Mouse (Mus musculus) hindbrain, embryonic 12.5 days (tissue): Measurements from ENCODE around the gene Fry. TPM values are rescaled to one million over a fixed set of nuclear protein-coding genes. Genes with fewer than 3 reads are reported as not detected.

Experiments
- ATAC-seq: fragments of 200-750 bp; cut with Nextera tagmentation; 2 replicates; pipeline ENCODE4 v1.8.0; 2017; ENCODE audit warnings: moderate TSS enrichment; ENCODE audit not compliant: low FRiP score
- H3K27ac ChIP-seq: fragments of 300-500 bp; sonication (generic); 2 replicates; pipeline ENCODE4 v1.5.1; 2016; ENCODE audit warnings: mild to moderate bottlenecking
- H3K27me3 ChIP-seq: fragments of 300-500 bp; sonication (generic); 2 replicates; pipeline ENCODE4 v1.6.1; 2016; ENCODE audit warnings: mild to moderate bottlenecking
- H3K36me3 ChIP-seq: fragments of 300-500 bp; sonication (generic); 2 replicates; pipeline ENCODE4 v1.6.1; 2016; ENCODE audit warnings: mild to moderate bottlenecking
- H3K4me1 ChIP-seq: fragments of 300-500 bp; sonication (generic); 2 replicates; pipeline ENCODE4 v1.6.1; 2016
- H3K4me2 ChIP-seq: fragments of 300-500 bp; sonication (generic); replicated peaks from 2 replicates; pipeline ENCODE4 v1.6.1; 2016; ENCODE audit warnings: mild to moderate bottlenecking
- H3K4me3 ChIP-seq: fragments of 300-500 bp; sonication (generic); 2 replicates; pipeline ENCODE4 v1.5.1; 2016; ENCODE audit warnings: mild to moderate bottlenecking
- H3K9ac ChIP-seq: fragments of 300-500 bp; sonication (generic); 2 replicates; pipeline ENCODE4 v1.6.1; 2016; ENCODE audit warnings: mild to moderate bottlenecking, moderate library complexity
- H3K9me3 ChIP-seq: fragments of 300-500 bp; sonication (generic); replicated peaks from 2 replicates; pipeline ENCODE4 v1.6.1; 2016; ENCODE audit warnings: mild to moderate bottlenecking
- WGBS: fragments of 180-500 bp; shearing (Covaris S2); methylation state at CpG from one replicate; pipeline ENCODE4 v1.1.7; 2016; 5-methylcytosine and 5-hydroxymethylcytosine counted together
- polyA plus RNA-seq: library from polyadenylated mRNA; unstranded; fragments of >200 nt; fragmentation: Nextera tagmentation; extraction: Ambion mirVana; gene quantifications from 2 replicates; pipeline ENCODE4 v1.2.1, GENCODE M21; 2016

Fry gene
- polyA plus RNA-seq, 1 experiment from 2014 or later: 27.9 TPM

DNA sequence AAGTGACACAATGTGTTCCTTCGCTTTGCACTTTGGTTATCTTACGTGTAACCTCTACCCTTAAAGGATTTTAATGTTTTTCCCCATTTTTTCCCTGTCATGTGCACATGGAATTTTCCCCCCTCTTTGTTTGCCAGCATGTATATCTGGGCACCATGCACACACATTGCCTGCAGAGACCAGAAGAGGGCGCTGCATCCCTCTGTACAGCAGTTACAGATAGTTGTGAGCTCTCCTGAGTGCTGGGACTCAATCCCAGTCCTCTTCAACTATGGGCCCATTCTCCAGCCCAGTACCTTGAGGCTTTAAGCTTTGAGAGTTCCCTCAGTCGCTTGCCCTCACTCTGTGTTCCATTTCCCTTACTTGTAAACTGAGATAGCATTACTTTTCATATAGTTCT is 394.8 kb downstream of the Fry start:
- H3K9ac ChIP-seq: no peak overlapping the region
- no peaks in the 10 kb centered on the region for H3K27me3 ChIP-seq
- no peak for ATAC-seq
- H3K36me3 ChIP-seq: no peaks in the 10 kb centered on the region
- no peak overlapping the region for H3K4me3 ChIP-seq
- H3K27ac ChIP-seq: no peak overlapping the region
- H3K9me3 ChIP-seq: no peaks in the 10 kb centered on the region
- 75% methylated on average over 4 of the region's 4 CpGs for WGBS
- H3K4me2 ChIP-seq: no peak overlapping the region
- H3K4me1 ChIP-seq: no peaks in the 10 kb centered on the region

DNA sequence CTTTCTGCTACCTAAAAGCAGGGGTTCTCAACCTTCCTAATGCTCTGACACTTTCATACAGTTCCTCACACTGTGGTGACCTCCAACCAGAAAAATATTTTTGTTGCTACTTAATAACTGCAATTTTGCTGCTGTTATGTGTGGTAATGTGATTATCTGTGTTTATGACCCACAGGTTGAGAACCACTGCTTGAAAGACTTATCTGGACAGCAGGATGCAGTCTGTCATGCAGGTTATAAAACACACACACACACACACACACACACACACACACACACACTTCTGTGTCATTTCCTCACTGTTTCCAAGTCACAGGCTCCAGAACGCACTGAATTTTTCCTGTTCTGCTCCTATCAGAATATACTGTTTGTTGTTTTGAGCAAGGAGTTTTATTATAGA is 395.6 kb downstream of the Fry start:
- Histone ChIP-seq H3K36me3 (no peaks in the 10 kb centered on the region), H3K4me1 (no peaks in the 10 kb centered on the region), H3K4me3 (no peak overlapping the region), H3K4me2 (no peak overlapping the region), H3K9ac (no peak overlapping the region), H3K9me3 (no peaks in the 10 kb centered on the region), H3K27ac (no peak overlapping the region), H3K27me3 (no peaks in the 10 kb centered on the region)
- no peak for ATAC-seq
- 88% methylated on average over 1 of the region's 1 CpGs for WGBS

DNA sequence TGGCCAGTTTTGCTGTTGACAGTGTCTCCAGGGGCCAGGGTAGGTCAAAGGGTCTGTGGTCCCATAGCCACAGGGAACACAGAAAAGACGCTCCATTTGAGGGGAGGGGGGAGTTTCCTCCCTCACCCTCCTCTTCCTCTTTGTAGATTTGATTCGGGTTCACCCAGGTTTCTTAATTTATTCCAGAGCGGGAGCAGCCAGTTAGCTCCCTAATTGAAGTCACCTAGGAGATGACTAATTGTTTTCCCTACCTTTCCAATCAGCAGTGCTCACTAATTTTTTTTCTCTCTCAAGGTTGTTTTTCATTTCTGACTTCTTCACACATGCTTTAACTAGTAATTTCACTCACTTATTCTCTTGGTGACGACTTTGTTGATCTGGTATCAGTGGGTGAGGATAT is 399.6 kb downstream of the Fry start, which contains the start of gene Zar1l:
Gene Zar1l, minus strand, starts transcription at position 101 of the 400 bp plus-strand sequence.
- Histone ChIP-seq H3K36me3 (no peaks in the 10 kb centered on the region), H3K4me3 (no peak within 1 kb of the TSS), H3K9me3 (no peaks in the 10 kb centered on the region), H3K27me3 (no peaks in the 10 kb centered on the region), H3K4me1 (peaks cover 3% of the 10 kb centered on the region; the same call in 1 of the 2 replicates), H3K9ac (no peak within 1 kb of the TSS), H3K27ac (no peak within 1 kb of the TSS), H3K4me2 (no peak within 1 kb of the TSS)
- no peak for ATAC-seq
- WGBS: 73% methylated on average over 4 of the region's 4 CpGs

DNA sequence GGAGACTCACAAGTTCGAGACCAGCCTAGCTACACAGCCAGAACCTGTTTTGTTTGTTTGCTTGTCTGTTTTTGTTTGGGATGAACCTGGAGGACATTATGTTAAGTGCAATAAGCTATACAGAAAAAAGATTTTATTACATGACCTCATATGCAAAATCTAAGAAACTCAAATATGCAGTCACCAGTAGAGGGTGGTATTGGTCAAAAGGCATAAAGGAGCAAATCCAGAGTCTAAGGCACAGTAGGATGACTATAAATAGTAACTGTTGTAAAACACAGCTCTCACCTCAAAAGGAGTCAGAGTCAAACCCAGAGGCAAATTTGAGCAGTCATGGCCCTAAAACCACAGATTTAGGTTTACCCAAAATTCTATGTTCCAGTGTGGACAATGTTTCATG is 401.1 kb downstream of the Fry start:
- no peaks in the 10 kb centered on the region for H3K27me3 ChIP-seq
- H3K4me1 ChIP-seq: peaks cover 7% of the 10 kb centered on the region; the same call in 1 of the 2 replicates
- no peaks in the 10 kb centered on the region for H3K36me3 ChIP-seq
- no peak for ATAC-seq
- no peaks in the 10 kb centered on the region for H3K9me3 ChIP-seq
- H3K27ac ChIP-seq: no peak overlapping the region
- H3K9ac ChIP-seq: no peak overlapping the region
- H3K4me3 ChIP-seq: no peak overlapping the region
- WGBS: 95% methylated on average over 1 of the region's 1 CpGs
- H3K4me2 ChIP-seq: no peak overlapping the region

DNA sequence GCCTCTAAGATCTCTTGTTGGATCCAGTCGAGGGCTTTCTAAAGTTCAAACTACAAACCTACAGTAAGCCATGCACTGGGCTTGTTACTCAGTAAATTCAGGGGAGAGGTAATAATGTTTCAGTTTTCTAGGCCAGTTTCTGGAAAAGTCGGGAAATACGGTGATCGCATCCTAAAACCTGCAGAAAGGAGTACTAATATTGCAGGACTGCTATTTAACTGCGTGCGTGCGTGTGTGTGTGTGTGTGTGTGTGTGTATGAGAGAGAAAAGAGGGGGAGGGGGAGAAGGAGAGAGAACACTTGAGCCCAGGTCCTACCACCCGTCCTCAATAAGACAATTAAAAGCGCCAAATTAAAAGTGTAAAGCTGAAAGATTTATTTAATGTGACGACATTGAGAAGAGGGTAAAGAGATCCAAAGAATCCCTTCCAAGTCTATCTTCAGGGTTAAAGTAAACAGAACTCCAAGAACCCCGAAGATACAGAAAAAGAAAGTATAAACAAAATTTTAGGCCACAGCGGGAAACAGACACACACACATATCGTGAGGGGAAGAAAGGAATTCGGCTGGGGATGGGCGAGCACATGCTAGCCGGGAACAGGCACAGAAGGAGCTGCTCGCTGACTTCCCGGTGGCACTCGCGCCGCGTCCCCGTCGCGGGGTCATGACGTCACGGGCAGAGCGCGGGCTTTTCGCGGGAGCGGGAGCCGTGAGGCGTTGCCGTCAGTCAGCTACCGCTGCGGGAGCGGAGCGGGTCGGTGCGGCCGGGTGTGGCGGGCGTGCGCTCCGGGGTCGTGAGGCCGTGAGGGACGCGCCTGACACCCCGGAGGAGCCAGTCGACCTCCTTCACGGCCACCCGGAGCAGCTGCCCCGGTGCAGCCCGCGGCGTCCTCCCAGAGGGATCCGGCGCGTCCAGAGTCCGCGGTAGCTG is 403.8 kb downstream of the Fry start, which contains the start of gene Brca2:
Gene Brca2, plus strand, starts transcription at position 694 of the 930 bp plus-strand sequence.
- Histone ChIP-seq H3K4me2 (peak within 1 kb of the TSS; percentile 65), H3K27me3 (no peaks in the 10 kb centered on the region), H3K9ac (peak within 1 kb of the TSS; percentile 84), H3K4me1 (peaks cover 7% of the 10 kb centered on the region; the same call in 1 of the 2 replicates), H3K27ac (peak within 1 kb of the TSS; percentile 66), H3K4me3 (peak within 1 kb of the TSS; percentile 77), H3K36me3 (no peaks in the 10 kb centered on the region), H3K9me3 (no peaks in the 10 kb centered on the region)
- 6% methylated on average over 61 of the region's 63 CpGs for WGBS
- peak; percentile 97 for ATAC-seq

DNA sequence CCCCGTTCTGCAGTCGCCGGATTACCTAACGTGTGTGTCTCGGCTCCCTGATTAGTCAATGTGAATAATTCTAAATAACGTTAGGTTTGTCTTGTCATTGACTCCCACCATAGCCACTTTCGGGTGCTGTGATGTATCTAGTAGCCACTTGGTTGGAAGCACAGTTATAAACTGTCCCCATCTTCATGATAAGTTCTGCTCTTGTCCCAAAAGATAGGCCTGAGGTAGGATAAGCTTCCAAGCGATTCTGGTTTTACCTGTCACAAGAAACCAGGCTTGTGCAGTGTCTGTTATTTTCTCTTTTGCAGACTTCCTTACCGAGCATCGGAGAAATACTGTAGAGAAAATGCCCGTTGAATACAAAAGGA is 404.4 kb downstream of the Fry start:
- H3K9me3 ChIP-seq: no peaks in the 10 kb centered on the region
- H3K36me3 ChIP-seq: no peaks in the 10 kb centered on the region
- H3K9ac ChIP-seq: peak overlapping the region; percentile 84
- peak overlapping the region; percentile 66; the same call in 1 of the 2 replicates for H3K27ac ChIP-seq
- H3K4me3 ChIP-seq: peak overlapping the region; percentile 77
- no peak for ATAC-seq
- H3K27me3 ChIP-seq: no peaks in the 10 kb centered on the region
- peak overlapping the region; percentile 65 for H3K4me2 ChIP-seq
- peaks cover 7% of the 10 kb centered on the region; the same call in 1 of the 2 replicates for H3K4me1 ChIP-seq
- 8% methylated on average over 11 of the region's 11 CpGs for WGBS

DNA sequence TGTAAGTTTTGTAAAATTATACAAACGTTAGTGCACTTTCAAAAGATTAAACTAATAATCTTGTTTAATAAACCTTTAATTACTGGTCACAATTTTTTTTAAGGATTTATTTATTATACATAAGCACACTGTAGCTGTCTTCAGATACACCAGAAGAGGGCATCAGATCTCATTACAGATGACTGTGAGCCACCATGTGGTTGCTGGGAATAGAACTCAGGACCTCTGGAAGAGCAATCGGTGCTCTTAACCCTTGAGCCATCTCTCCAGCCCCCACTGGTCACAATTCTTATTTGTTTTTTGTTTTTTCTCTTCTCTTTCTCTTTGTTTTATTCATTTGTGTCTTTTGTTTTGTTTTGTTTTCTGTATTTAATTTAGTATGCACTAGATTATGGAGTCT is 406.8 kb downstream of the Fry start:
- Histone ChIP-seq H3K36me3 (no peaks in the 10 kb centered on the region), H3K4me1 (peaks cover 7% of the 10 kb centered on the region; the same call in 1 of the 2 replicates), H3K27ac (no peak overlapping the region), H3K4me2 (no peak overlapping the region), H3K9ac (no peak overlapping the region), H3K9me3 (no peaks in the 10 kb centered on the region), H3K27me3 (no peaks in the 10 kb centered on the region), H3K4me3 (no peak overlapping the region)
- WGBS: 84% methylated on average over 2 of the region's 2 CpGs
- no peak for ATAC-seq

DNA sequence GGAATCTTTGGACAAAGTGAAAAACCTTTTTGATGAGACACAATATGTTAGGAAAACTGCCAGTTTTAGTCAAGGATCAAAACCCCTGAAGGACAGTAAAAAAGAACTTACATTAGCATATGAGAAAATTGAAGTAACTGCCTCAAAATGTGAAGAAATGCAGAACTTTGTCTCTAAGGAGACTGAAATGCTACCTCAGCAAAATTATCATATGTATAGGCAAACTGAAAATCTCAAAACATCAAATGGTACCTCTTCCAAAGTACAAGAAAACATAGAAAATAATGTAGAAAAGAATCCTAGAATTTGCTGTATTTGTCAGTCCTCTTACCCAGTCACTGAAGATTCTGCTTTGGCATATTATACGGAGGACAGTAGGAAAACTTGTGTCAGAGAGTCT is 422.9 kb downstream of the Fry start:
- H3K4me1 ChIP-seq: no peaks in the 10 kb centered on the region
- no peak overlapping the region for H3K9ac ChIP-seq
- H3K9me3 ChIP-seq: no peaks in the 10 kb centered on the region
- no peaks in the 10 kb centered on the region for H3K27me3 ChIP-seq
- H3K36me3 ChIP-seq: peaks cover 25% of the 10 kb centered on the region
- WGBS: 100% methylated on average over 1 of the region's 1 CpGs
- no peak for ATAC-seq
- no peak overlapping the region for H3K4me3 ChIP-seq
- no peak overlapping the region for H3K4me2 ChIP-seq
- no peak overlapping the region for H3K27ac ChIP-seq

DNA sequence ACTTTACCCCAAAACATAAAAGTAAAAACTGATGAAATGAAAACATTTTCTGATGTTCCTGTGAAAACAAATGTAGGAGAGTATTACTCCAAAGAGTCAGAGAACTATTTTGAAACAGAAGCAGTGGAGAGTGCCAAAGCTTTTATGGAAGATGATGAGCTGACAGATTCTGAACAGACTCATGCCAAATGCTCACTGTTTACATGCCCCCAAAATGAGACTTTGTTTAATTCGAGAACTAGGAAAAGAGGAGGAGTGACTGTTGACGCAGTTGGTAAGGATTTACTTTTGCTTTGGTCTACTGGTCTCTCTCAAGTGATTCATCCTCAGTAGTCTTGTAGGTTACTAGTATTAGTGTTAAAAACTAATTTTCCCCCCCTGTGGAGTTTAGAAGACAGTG is 424.7 kb downstream of the Fry start:
- Histone ChIP-seq H3K4me3 (no peak overlapping the region), H3K27me3 (no peaks in the 10 kb centered on the region), H3K4me2 (no peak overlapping the region), H3K9me3 (no peaks in the 10 kb centered on the region), H3K4me1 (no peaks in the 10 kb centered on the region), H3K27ac (no peak overlapping the region), H3K36me3 (peaks cover 21% of the 10 kb centered on the region), H3K9ac (no peak overlapping the region)
- 93% methylated on average over 2 of the region's 2 CpGs for WGBS
- no peak for ATAC-seq

Other genes starting within 250 kb of the Fry start
- 0.13 and 0.93 TPM in 2 replicates for gene Rxfp2, start 100.0 kb upstream of the Fry start, polyA plus RNA-seq